Mouse (Mus musculus) bone marrow, adult 2 months (tissue): ENCODE results near the gene Nfia. TPM values are rescaled to one million over a fixed set of nuclear protein-coding genes. Genes with fewer than 3 reads are reported as not detected.

Experiments used
- H3K27ac ChIP-seq: fragments of 200-500 bp; 2 replicates; pipeline ENCODE4 v1.5.1; 2012; ENCODE audit warnings: low read depth, mild to moderate bottlenecking, control low read depth, inconsistent platforms, low read length; ENCODE audit not compliant: control insufficient read depth, poor library complexity, insufficient read depth
- H3K4me1 ChIP-seq: fragments of 200-500 bp; 2 replicates; pipeline ENCODE4 v1.6.1; 2011; ENCODE audit warnings: low read length; ENCODE audit not compliant: control insufficient read depth, insufficient read depth
- H3K4me3 ChIP-seq: fragments of 200-500 bp; replicated peaks from 2 replicates; pipeline ENCODE3; 2011; ENCODE audit warnings: mild to moderate bottlenecking, low read depth, low read length, control low read depth; ENCODE audit not compliant: control insufficient read depth
- CTCF ChIP-seq: fragments of 200-500 bp; IDR thresholded peaks from 2 replicates; pipeline ENCODE4 v1.5.1; 2011; ENCODE audit warnings: low read length, control low read depth; ENCODE audit not compliant: control insufficient read depth, insufficient read depth
- POLR2A ChIP-seq: fragments of 200-500 bp; IDR thresholded peaks from 2 replicates; pipeline ENCODE4 v1.6.1; 2011; ENCODE audit warnings: low read depth, mild to moderate bottlenecking, control low read depth, low read length, borderline replicate concordance; ENCODE audit not compliant: control insufficient read depth
- WGBS: fragments of 180-500 bp; shearing (Covaris S2); methylation state at CpG from one replicate; pipeline ENCODE4 v1.1.7; 2018; 5-methylcytosine and 5-hydroxymethylcytosine counted together
- polyA plus RNA-seq: library from polyadenylated mRNA; stranded (reverse); fragments of >200 nt; gene quantifications from 2 replicates; pipeline ENCODE4 v1.2.4, GENCODE M21; 2011; ENCODE audit warnings: low replicate concordance; ENCODE audit not compliant: missing spikeins, insufficient read depth, insufficient read length

Gene Nfia
- polyA plus RNA-seq, 1 experiment: 5.8 TPM

DNA sequence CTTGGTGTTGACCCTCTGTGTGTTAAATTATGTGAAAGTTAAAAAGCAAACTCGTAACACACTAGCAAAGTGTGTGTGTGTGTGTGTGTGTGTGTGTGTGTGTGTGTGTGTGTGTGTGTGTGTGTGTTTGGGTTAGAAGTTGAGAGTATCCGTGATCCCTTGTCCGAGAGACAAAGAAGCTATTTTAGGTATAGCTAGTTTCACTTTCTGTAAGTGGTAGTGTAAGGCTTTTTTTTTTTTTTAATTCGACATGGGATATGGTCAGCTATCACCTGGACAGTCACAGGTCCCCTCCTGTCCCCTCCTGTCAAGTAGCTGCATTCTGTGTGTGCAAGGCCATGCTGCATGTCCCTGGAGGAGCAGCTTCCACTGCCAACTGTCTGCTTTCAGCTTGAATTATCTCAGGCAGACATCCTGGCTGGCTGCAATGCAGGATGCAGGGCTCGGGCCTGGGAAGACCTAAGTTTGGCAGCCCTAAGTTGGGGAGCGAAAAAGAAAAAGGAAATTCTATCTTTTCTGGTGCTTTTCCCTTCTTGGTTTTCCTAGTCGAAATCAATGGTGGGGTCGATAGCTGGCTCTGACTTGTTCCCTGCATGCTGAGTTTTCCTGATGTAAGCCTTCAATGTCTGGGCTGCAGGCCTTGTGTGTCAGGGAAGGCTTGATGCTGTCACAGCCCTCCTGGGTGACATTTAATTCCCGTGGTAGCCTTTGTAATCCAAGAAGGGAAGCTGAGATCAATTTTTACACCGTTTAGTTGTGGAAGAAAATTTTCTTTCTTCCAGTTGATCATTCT lies 147.9 kb downstream of the Nfia start:
- 24% methylated on average over 10 of the region's 10 CpGs for WGBS
- peak overlapping the region; percentile 66 for H3K4me3 ChIP-seq
- H3K27ac ChIP-seq: no peak overlapping the region; the same call in 1 of the 2 replicates

GRCm38 (mm10) chr4:97921682-97922081 lies 149.1 kb downstream of the Nfia start:
- Histone ChIP-seq H3K4me1 (no peaks in the 10 kb centered on the region; the same call in 1 of the 2 replicates), H3K27ac (no peak overlapping the region), H3K4me3 (no peak overlapping the region)
- no peak for TF ChIP-seq CTCF
- TF ChIP-seq POLR2A: no peak

More for the DNA sequence above, 147.9 kb downstream of the Nfia start:
- no peaks in the 10 kb centered on the region; the same call in 1 of the 2 replicates for H3K4me1 ChIP-seq
- TF ChIP-seq CTCF (no peak), POLR2A (no peak)

DNA sequence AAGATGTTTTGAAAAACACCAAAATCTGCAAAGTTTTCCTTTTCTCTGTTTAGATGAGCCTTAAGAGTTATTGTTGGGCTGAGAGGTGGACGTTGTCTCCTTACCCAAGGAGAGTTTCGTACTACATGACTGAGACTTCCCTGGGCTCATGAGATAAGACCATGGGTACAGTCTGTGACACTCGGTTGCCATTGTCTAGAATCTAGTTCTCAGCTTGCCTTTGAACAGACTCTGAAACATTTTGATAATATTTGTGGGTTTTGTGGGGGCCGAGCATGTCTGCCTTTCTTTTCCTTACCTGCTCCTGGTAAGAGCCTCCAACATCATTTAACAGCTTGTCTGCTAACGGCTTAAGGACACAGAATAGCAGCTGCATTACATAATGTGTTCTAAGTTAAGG lies 150.7 kb downstream of the Nfia start:
- TF ChIP-seq POLR2A (no peak), CTCF (no peak)
- no peak overlapping the region for H3K4me3 ChIP-seq
- WGBS: 59% methylated on average over 5 of the region's 5 CpGs
- no peaks in the 10 kb centered on the region; the same call in 1 of the 2 replicates for H3K4me1 ChIP-seq
- H3K27ac ChIP-seq: no peak overlapping the region

DNA sequence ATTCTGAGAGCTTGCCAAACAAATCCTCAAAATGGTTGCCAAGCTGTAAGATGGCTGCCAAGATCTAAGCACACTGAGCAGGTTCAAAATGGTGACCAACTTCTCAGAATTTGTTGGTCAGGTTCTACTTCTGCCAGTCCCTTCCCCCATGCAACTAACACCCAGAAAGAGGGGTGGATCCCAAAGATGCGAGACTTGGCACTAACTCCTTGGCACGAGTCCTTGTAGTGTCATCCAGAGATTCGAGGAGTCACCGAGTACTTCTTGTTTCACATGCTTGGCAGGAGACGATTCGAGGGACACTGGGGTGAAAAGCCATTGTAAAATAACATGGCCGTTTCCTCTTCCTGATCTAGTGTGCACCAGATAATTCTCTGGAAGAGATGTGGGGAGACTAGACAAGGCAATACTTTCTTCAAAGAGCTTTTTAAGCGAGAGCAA lies 151.4 kb downstream of the Nfia start:
- WGBS: 50% methylated on average over 8 of the region's 8 CpGs
- Histone ChIP-seq H3K4me1 (no peaks in the 10 kb centered on the region; the same call in 1 of the 2 replicates), H3K4me3 (no peak overlapping the region), H3K27ac (no peak overlapping the region)
- TF ChIP-seq POLR2A (no peak), CTCF (no peak)

GRCm38 (mm10) chr4:97924414-97924813 lies 151.9 kb downstream of the Nfia start:
- WGBS: 81% methylated on average over 5 of the region's 5 CpGs
- Histone ChIP-seq H3K4me1 (no peaks in the 10 kb centered on the region; the same call in 1 of the 2 replicates), H3K27ac (no peak overlapping the region), H3K4me3 (no peak overlapping the region)
- TF ChIP-seq CTCF (no peak), POLR2A (no peak)

DNA sequence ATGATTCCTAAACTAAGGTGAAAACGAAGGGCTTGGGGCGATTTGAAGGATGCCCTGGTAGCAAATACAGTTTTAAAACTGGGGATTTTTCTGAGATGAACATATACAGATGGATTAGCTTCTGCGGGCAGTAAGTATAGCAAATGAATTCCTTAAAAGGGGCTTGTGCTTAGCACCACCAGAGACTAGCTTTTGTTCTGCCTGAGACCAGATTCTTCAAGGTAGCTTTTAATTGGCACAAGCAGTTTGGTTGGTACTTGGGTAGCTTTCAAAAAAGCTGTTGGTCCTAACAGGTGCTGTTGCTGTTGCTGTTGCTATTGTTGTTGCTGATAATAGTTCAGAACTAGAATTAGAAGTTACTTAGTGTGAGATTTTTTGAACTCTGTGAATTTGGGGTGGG lies 152.3 kb downstream of the Nfia start:
- WGBS: 90% methylated on average over 3 of the region's 3 CpGs
- no peak overlapping the region for H3K27ac ChIP-seq
- TF ChIP-seq POLR2A: no peak
- H3K4me3 ChIP-seq: no peak overlapping the region
- no peaks in the 10 kb centered on the region; the same call in 1 of the 2 replicates for H3K4me1 ChIP-seq

DNA sequence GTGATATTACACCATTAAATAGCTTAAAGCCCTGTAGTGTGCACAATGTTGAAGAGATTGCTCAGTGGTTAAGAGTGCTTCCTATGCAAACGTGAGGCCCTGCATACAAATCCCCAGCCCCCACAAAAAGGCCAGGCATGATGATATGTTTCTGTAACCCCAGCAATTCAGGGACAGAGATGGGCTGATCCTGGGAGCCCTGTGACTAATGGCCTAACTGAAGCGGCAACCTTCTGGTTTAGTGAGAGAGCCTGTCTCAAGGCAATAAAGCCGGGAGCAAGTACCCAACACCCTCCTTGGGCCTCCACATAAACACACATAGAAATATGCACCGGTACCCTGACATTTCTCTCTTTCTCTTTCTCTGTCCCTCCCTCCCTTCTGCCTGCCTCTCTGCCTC lies 153.1 kb downstream of the Nfia start:
- no peak for TF ChIP-seq CTCF
- TF ChIP-seq POLR2A: no peak
- WGBS: 82% methylated on average over 4 of the region's 4 CpGs
- Histone ChIP-seq H3K27ac (no peak overlapping the region), H3K4me1 (no peaks in the 10 kb centered on the region; the same call in 1 of the 2 replicates), H3K4me3 (no peak overlapping the region)

- H3K27ac ChIP-seq: no peak overlapping the region
- TF ChIP-seq CTCF (no peak), POLR2A (no peak)
- 49% methylated on average over 5 of the region's 5 CpGs for WGBS
- no peak overlapping the region for H3K4me3 ChIP-seq
- H3K4me1 ChIP-seq: no peaks in the 10 kb centered on the region; the same call in 1 of the 2 replicates
Observed at GRCm38 (mm10) chr4:97926607-97927308, 154.2 kb downstream of the Nfia start.

- H3K27ac ChIP-seq: no peak overlapping the region
- WGBS: 54% methylated on average over 3 of the region's 3 CpGs
Observed at GRCm38 (mm10) chr4:97927309-97927656, 154.7 kb downstream of the Nfia start.

More at GRCm38 (mm10) chr4:97927309-97927656, 154.7 kb downstream of the Nfia start:
- Histone ChIP-seq H3K4me3 (no peak overlapping the region), H3K4me1 (no peaks in the 10 kb centered on the region; the same call in 1 of the 2 replicates)
- TF ChIP-seq POLR2A (no peak), CTCF (no peak)
